Mouse (Mus musculus) heart, embryonic 14.5 days (tissue): ENCODE data around the gene Hs3st3a1. TPM values are rescaled to one million over a fixed set of nuclear protein-coding genes. Genes with fewer than 3 reads are reported as not detected.

ENCODE experiments used
- ATAC-seq: fragments of 200-750 bp; cut with Nextera tagmentation; 2 replicates; pipeline ENCODE4 v1.8.0; 2017; ENCODE audit warnings: low read depth, moderate TSS enrichment; ENCODE audit not compliant: insufficient number of reproducible peaks, insufficient read depth, low FRiP score
- H3K27ac ChIP-seq, 2 experiments: fragments of 200-500 bp in 1 of 2; fragments of 300-500 bp in 1 of 2; sonication (generic) in 1 of 2; replicated peaks in 1 of 2; 2 replicates each; pipeline ENCODE4 v1.5.1; 2012 to 2014; ENCODE audit warnings: low read depth in 2 of 2, low read length in 2 of 2, control low read depth in 1 of 2, mild to moderate bottlenecking in 1 of 2, mixed read lengths in 1 of 2; ENCODE audit not compliant: control insufficient read depth in 1 of 2, insufficient read depth in 1 of 2
- H3K27me3 ChIP-seq: fragments of 300-500 bp; sonication (generic); 2 replicates; pipeline ENCODE4 v1.6.1; 2014; ENCODE audit warnings: mild to moderate bottlenecking, low read length, control low read depth; ENCODE audit not compliant: control insufficient read depth, insufficient read depth
- H3K36me3 ChIP-seq: fragments of 300-500 bp; sonication (generic); 2 replicates; pipeline ENCODE4 v1.6.1; 2014; ENCODE audit warnings: mild to moderate bottlenecking, control low read depth, low read length, mixed read lengths; ENCODE audit not compliant: control insufficient read depth, insufficient read depth
- H3K4me1 ChIP-seq, 2 experiments: fragments of 200-500 bp in 1 of 2; fragments of 300-500 bp in 1 of 2; sonication (generic) in 1 of 2; 2 replicates each; pipeline ENCODE4 v1.6.1; 2012 to 2014; ENCODE audit warnings: low read length in 2 of 2, control low read depth in 1 of 2, mixed read lengths in 1 of 2; ENCODE audit not compliant: control insufficient read depth in 2 of 2, insufficient read depth in 2 of 2
- H3K4me2 ChIP-seq: fragments of 300-500 bp; sonication (generic); 2 replicates; pipeline ENCODE4 v1.6.1; 2014; ENCODE audit warnings: mild to moderate bottlenecking, low read length
- H3K4me3 ChIP-seq, 2 experiments: fragments of 200-500 bp in 1 of 2; fragments of 300-500 bp in 1 of 2; sonication (generic) in 1 of 2; 2 replicates each; pipeline ENCODE4 v1.5.1; 2012 to 2014; ENCODE audit warnings: low read length in 2 of 2, mild to moderate bottlenecking in 2 of 2, control low read depth in 1 of 2, low read depth in 1 of 2, moderate library complexity in 1 of 2; ENCODE audit not compliant: control insufficient read depth in 1 of 2, insufficient read depth in 1 of 2
- H3K9ac ChIP-seq: fragments of 300-500 bp; sonication (generic); 2 replicates; pipeline ENCODE4 v1.6.1; 2014; ENCODE audit warnings: mild to moderate bottlenecking, low read length
- H3K9me3 ChIP-seq: fragments of 300-500 bp; sonication (generic); 2 replicates; pipeline ENCODE4 v1.6.1; 2016; ENCODE audit warnings: low read length, control low read depth; ENCODE audit not compliant: control insufficient read depth
- WGBS: fragments of 180-500 bp; shearing (Covaris S2); extraction: QIAGEN DNeasy Blood & Tissue Kit; methylation state at CpG from one replicate; pipeline ENCODE4 v1.1.7; 2014; 5-methylcytosine and 5-hydroxymethylcytosine counted together
- polyA plus RNA-seq: library from polyadenylated mRNA; unstranded; fragments of >200 nt; fragmentation: Nextera tagmentation; extraction: Ambion mirVana; gene quantifications from 2 replicates; pipeline ENCODE4 v1.2.1, GENCODE M21; 2014

Gene Hs3st3a1
- polyA plus RNA-seq, 1 experiment from 2014 or later: 0.88 TPM

GRCm38 (mm10) chr11:64559388-64559787 is 124.3 kb downstream of the Hs3st3a1 start:
- H3K4me2 ChIP-seq: no peak overlapping the region
- H3K9ac ChIP-seq: no peak overlapping the region
- H3K4me3 ChIP-seq: no peak overlapping the region
- peaks cover 6 to 8% of the 10 kb centered on the region in 2 experiments for H3K4me1 ChIP-seq
- 0 out of 2 replicates have a peak, but pooled peaks cover 3% of the 10 kb centered on the region for H3K27me3 ChIP-seq
- ATAC-seq: no peak
- H3K27ac ChIP-seq: no peak overlapping the region
- no peaks in the 10 kb centered on the region for H3K36me3 ChIP-seq
- H3K9me3 ChIP-seq: no peaks in the 10 kb centered on the region
- WGBS: 76% methylated on average over 1 of the region's 1 CpGs

- Histone ChIP-seq H3K9ac (no peak overlapping the region), H3K4me3 (no peak overlapping the region), H3K9me3 (no peaks in the 10 kb centered on the region), H3K27ac (no peak overlapping the region), H3K36me3 (no peaks in the 10 kb centered on the region), H3K4me2 (no peak overlapping the region), H3K27me3 (no peaks in the 10 kb centered on the region), H3K4me1 (peaks cover 6 to 8% of the 10 kb centered on the region in 2 experiments)
- WGBS: 81% methylated on average over 2 of the region's 2 CpGs
- no peak for ATAC-seq
Measured at GRCm38 (mm10) chr11:64560471-64560870, 125.3 kb downstream of the Hs3st3a1 start.

- H3K4me1 ChIP-seq: peaks cover 6 to 8% of the 10 kb centered on the region in 2 experiments
- no peak overlapping the region for H3K4me2 ChIP-seq
- H3K27ac ChIP-seq: no peak overlapping the region
- H3K36me3 ChIP-seq: no peaks in the 10 kb centered on the region
- no peak overlapping the region for H3K4me3 ChIP-seq
- H3K27me3 ChIP-seq: no peaks in the 10 kb centered on the region
- 19% methylated on average over 4 of the region's 4 CpGs for WGBS
- no peaks in the 10 kb centered on the region for H3K9me3 ChIP-seq
- no peak overlapping the region for H3K9ac ChIP-seq
- ATAC-seq: no peak
Measured at GRCm38 (mm10) chr11:64562771-64563170, 127.6 kb downstream of the Hs3st3a1 start.

Other genes starting within 250 kb of the Hs3st3a1 start
- gene F930015N05Rik, start 1.3 kb downstream of the Hs3st3a1 start, polyA plus RNA-seq: 0.39 and 0.54 TPM in 2 replicates